Mouse (Mus musculus): Measurements from ENCODE around the gene Rasgrp1. TPM values are rescaled to one million over a fixed set of nuclear protein-coding genes. Genes with fewer than 3 reads are reported as not detected.

Gene Rasgrp1
- polyA plus RNA-seq, 1 experiment from 2014 or later = 2.5 TPM

- no peak for DNase-seq (ENCODE audit: low spot score)
- no peak for ATAC-seq (ENCODE audit: low FRiP score, low TSS enrichment)
- 71% methylated on average over 7 of the region's 7 CpGs for WGBS
Measured at GRCm38 (mm10) chr2:117386036-117386590, 43.3 kb upstream of the Rasgrp1 start.

GRCm38 (mm10) chr2:117381314-117381713, 38.5 kb upstream of the Rasgrp1 start:
- Histone ChIP-seq H3K27me3 (ENCODE audit: control insufficient read depth, insufficient read depth, low read length) (no peaks in the 10 kb centered on the region), H3K36me3 (ENCODE audit: control insufficient read depth, insufficient read depth, low read length) (no peaks in the 10 kb centered on the region), H3K4me3 (ENCODE audit: low read depth, low read length) (no peak overlapping the region), H3K4me2 (replicated peaks; ENCODE audit: low read depth) (no peak overlapping the region), H3K27ac (replicated peaks) (no peak overlapping the region), H3K4me1 (replicated peaks; ENCODE audit: control insufficient read depth, insufficient read depth) (no peaks in the 10 kb centered on the region), H3K9ac (ENCODE audit: low read length) (no peak overlapping the region), H3K9me3 (ENCODE audit: control insufficient read depth, low read length) (no peaks in the 10 kb centered on the region)
- 43% methylated on average over 3 of the region's 3 CpGs for WGBS
- DNase-seq (ENCODE audit: low spot score) = peak; percentile 19
- no peak for ATAC-seq (ENCODE audit: low FRiP score, low TSS enrichment)
- TF ChIP-seq CTCF (IDR thresholded peaks at IDR 0.05; ENCODE audit: low read depth) (no peak), EP300 (optimal IDR thresholded peaks at IDR 0.05) (no peak)

More at GRCm38 (mm10) chr2:117386036-117386590, 43.3 kb upstream of the Rasgrp1 start:
- Histone ChIP-seq H3K4me2 (replicated peaks; ENCODE audit: low read depth) (no peak overlapping the region), H3K27ac (replicated peaks) (no peak overlapping the region), H3K9me3 (ENCODE audit: control insufficient read depth, low read length) (no peaks in the 10 kb centered on the region), H3K36me3 (ENCODE audit: control insufficient read depth, insufficient read depth, low read length) (no peaks in the 10 kb centered on the region), H3K4me3 (ENCODE audit: low read depth, low read length) (no peak overlapping the region), H3K4me1 (replicated peaks; ENCODE audit: control insufficient read depth, insufficient read depth) (no peaks in the 10 kb centered on the region), H3K27me3 (ENCODE audit: control insufficient read depth, insufficient read depth, low read length) (no peaks in the 10 kb centered on the region), H3K9ac (ENCODE audit: low read length) (no peak overlapping the region)
- TF ChIP-seq CTCF (IDR thresholded peaks at IDR 0.05; ENCODE audit: low read depth) = no peak
- no peak for TF ChIP-seq EP300 (optimal IDR thresholded peaks at IDR 0.05)

- Histone ChIP-seq H3K27ac (replicated peaks) (no peak overlapping the region), H3K4me2 (replicated peaks; ENCODE audit: low read depth) (no peak overlapping the region), H3K36me3 (ENCODE audit: control insufficient read depth, insufficient read depth, low read length) (no peaks in the 10 kb centered on the region), H3K27me3 (ENCODE audit: control insufficient read depth, insufficient read depth, low read length) (no peaks in the 10 kb centered on the region), H3K9ac (ENCODE audit: low read length) (no peak overlapping the region), H3K4me1 (replicated peaks; ENCODE audit: control insufficient read depth, insufficient read depth) (no peaks in the 10 kb centered on the region), H3K9me3 (ENCODE audit: control insufficient read depth, low read length) (no peaks in the 10 kb centered on the region), H3K4me3 (ENCODE audit: low read depth, low read length) (no peak overlapping the region)
- 36% methylated on average over 2 of the region's 2 CpGs for WGBS
- peak; percentile 75 for ATAC-seq (ENCODE audit: low FRiP score, low TSS enrichment)
- no peak for DNase-seq (ENCODE audit: low spot score)
- no peak for TF ChIP-seq EP300 (optimal IDR thresholded peaks at IDR 0.05)
- TF ChIP-seq CTCF (IDR thresholded peaks at IDR 0.05; ENCODE audit: low read depth) = no peak
Measured at GRCm38 (mm10) chr2:117374293-117374830, 31.6 kb upstream of the Rasgrp1 start.

GRCm38 (mm10) chr2:117371706-117372105, 28.9 kb upstream of the Rasgrp1 start:
- ATAC-seq (ENCODE audit: low FRiP score, low TSS enrichment) = no peak
- DNase-seq (ENCODE audit: low spot score) = no peak
- 95% methylated on average over 1 of the region's 1 CpGs for WGBS

GRCm38 (mm10) chr2:117366478-117366877, 23.7 kb upstream of the Rasgrp1 start:
- no peak overlapping the region for H3K27ac ChIP-seq (replicated peaks)
- no peak overlapping the region for H3K9ac ChIP-seq (ENCODE audit: low read length)
- no peaks in the 10 kb centered on the region for H3K9me3 ChIP-seq (ENCODE audit: control insufficient read depth, low read length)
- H3K36me3 ChIP-seq (ENCODE audit: control insufficient read depth, insufficient read depth, low read length) = no peaks in the 10 kb centered on the region
- no peaks in the 10 kb centered on the region for H3K4me1 ChIP-seq (replicated peaks; ENCODE audit: control insufficient read depth, insufficient read depth)
- H3K4me2 ChIP-seq (replicated peaks; ENCODE audit: low read depth) = no peak overlapping the region
- H3K4me3 ChIP-seq (ENCODE audit: low read depth, low read length) = no peak overlapping the region
- no peak for ATAC-seq (ENCODE audit: low FRiP score, low TSS enrichment)
- no peak for DNase-seq (ENCODE audit: low spot score)
- H3K27me3 ChIP-seq (ENCODE audit: control insufficient read depth, insufficient read depth, low read length) = no peaks in the 10 kb centered on the region
- 68% methylated on average over 3 of the region's 3 CpGs for WGBS
- no peak for TF ChIP-seq EP300 (optimal IDR thresholded peaks at IDR 0.05)
- no peak for TF ChIP-seq CTCF (IDR thresholded peaks at IDR 0.05; ENCODE audit: low read depth)

More at GRCm38 (mm10) chr2:117371706-117372105, 28.9 kb upstream of the Rasgrp1 start:
- H3K4me1 ChIP-seq (replicated peaks; ENCODE audit: control insufficient read depth, insufficient read depth) = no peaks in the 10 kb centered on the region
- TF ChIP-seq CTCF (IDR thresholded peaks at IDR 0.05; ENCODE audit: low read depth) = no peak
- TF ChIP-seq EP300 (optimal IDR thresholded peaks at IDR 0.05) = no peak
- no peak overlapping the region for H3K9ac ChIP-seq (ENCODE audit: low read length)
- no peak overlapping the region for H3K4me3 ChIP-seq (ENCODE audit: low read depth, low read length)
- no peaks in the 10 kb centered on the region for H3K27me3 ChIP-seq (ENCODE audit: control insufficient read depth, insufficient read depth, low read length)
- H3K9me3 ChIP-seq (ENCODE audit: control insufficient read depth, low read length) = no peaks in the 10 kb centered on the region
- H3K27ac ChIP-seq (replicated peaks) = no peak overlapping the region
- no peaks in the 10 kb centered on the region for H3K36me3 ChIP-seq (ENCODE audit: control insufficient read depth, insufficient read depth, low read length)
- H3K4me2 ChIP-seq (replicated peaks; ENCODE audit: low read depth) = no peak overlapping the region

- 87% methylated on average over 2 of the region's 2 CpGs for WGBS
- no peaks in the 10 kb centered on the region for H3K27me3 ChIP-seq (ENCODE audit: control insufficient read depth, insufficient read depth, low read length)
- H3K36me3 ChIP-seq (ENCODE audit: control insufficient read depth, insufficient read depth, low read length) = no peaks in the 10 kb centered on the region
- H3K4me1 ChIP-seq (replicated peaks; ENCODE audit: control insufficient read depth, insufficient read depth) = no peaks in the 10 kb centered on the region
- ATAC-seq (ENCODE audit: low FRiP score, low TSS enrichment) = no peak
- no peak overlapping the region for H3K4me3 ChIP-seq (ENCODE audit: low read depth, low read length)
- no peak overlapping the region for H3K9ac ChIP-seq (ENCODE audit: low read length)
- no peak overlapping the region for H3K27ac ChIP-seq (replicated peaks)
- TF ChIP-seq CTCF (IDR thresholded peaks at IDR 0.05; ENCODE audit: low read depth) (no peak), EP300 (optimal IDR thresholded peaks at IDR 0.05) (no peak)
- no peak overlapping the region for H3K4me2 ChIP-seq (replicated peaks; ENCODE audit: low read depth)
- no peaks in the 10 kb centered on the region for H3K9me3 ChIP-seq (ENCODE audit: control insufficient read depth, low read length)
- no peak for DNase-seq (ENCODE audit: low spot score)
Measured at GRCm38 (mm10) chr2:117364056-117364455, 21.3 kb upstream of the Rasgrp1 start.

Measured in stomach, postnatal 0 days (tissue).